Mouse (Mus musculus) embryonic facial prominence, embryonic 15.5 days (tissue): Measurements from ENCODE around the gene Arl6ip6. TPM values are rescaled to one million over a fixed set of nuclear protein-coding genes. Genes with fewer than 3 reads are reported as not detected.

Source experiments
- ATAC-seq: fragments of 200-750 bp; cut with Nextera tagmentation; 2 replicates; pipeline ENCODE4 v1.8.0; 2017; ENCODE audit warnings: low read depth, moderate TSS enrichment; ENCODE audit not compliant: insufficient number of reproducible peaks, low FRiP score, low TSS enrichment
- H3K27ac ChIP-seq: fragments of 300-500 bp; sonication (generic); replicated peaks from 2 replicates; pipeline ENCODE4 v1.5.1; 2015; ENCODE audit warnings: mild to moderate bottlenecking, inconsistent platforms
- H3K27me3 ChIP-seq: fragments of 300-500 bp; sonication (generic); 2 replicates; pipeline ENCODE4 v1.6.1; 2015; ENCODE audit warnings: inconsistent platforms
- H3K36me3 ChIP-seq: fragments of 300-500 bp; sonication (generic); 2 replicates; pipeline ENCODE4 v1.6.1; 2015; ENCODE audit warnings: mild to moderate bottlenecking, inconsistent platforms
- H3K4me1 ChIP-seq: fragments of 300-500 bp; sonication (generic); 2 replicates; pipeline ENCODE4 v1.6.1; 2015; ENCODE audit warnings: inconsistent platforms
- H3K4me2 ChIP-seq: fragments of 300-500 bp; sonication (generic); replicated peaks from 2 replicates; pipeline ENCODE4 v1.6.1; 2015; ENCODE audit warnings: mild to moderate bottlenecking, inconsistent platforms
- H3K4me3 ChIP-seq: fragments of 300-500 bp; sonication (generic); replicated peaks from 2 replicates; pipeline ENCODE4 v1.5.1; 2015; ENCODE audit warnings: mild to moderate bottlenecking, inconsistent platforms
- H3K9ac ChIP-seq: fragments of 300-500 bp; sonication (generic); 2 replicates; pipeline ENCODE4 v1.6.1; 2015; ENCODE audit warnings: inconsistent platforms
- H3K9me3 ChIP-seq: fragments of 300-500 bp; sonication (generic); replicated peaks from 2 replicates; pipeline ENCODE4 v1.6.1; 2016; ENCODE audit warnings: inconsistent platforms
- WGBS: fragments of 180-500 bp; shearing (Covaris S2); methylation state at CpG from one replicate; pipeline ENCODE4 v1.1.7; 2015; 5-methylcytosine and 5-hydroxymethylcytosine counted together
- polyA plus RNA-seq: library from polyadenylated mRNA; unstranded; fragments of >200 nt; fragmentation: Nextera tagmentation; extraction: Ambion mirVana; gene quantifications from 2 replicates; pipeline ENCODE4 v1.2.1, GENCODE M21; 2015

Arl6ip6 gene
- polyA plus RNA-seq, result 45.4 and 45.6 TPM in 2 replicates

- peak; percentile 91 for ATAC-seq
- no peaks in the 10 kb centered on the region for H3K27me3 ChIP-seq
- peaks cover 12% of the 10 kb centered on the region for H3K36me3 ChIP-seq
- peak within 1 kb of the TSS; percentile 99 for H3K27ac ChIP-seq
- peaks cover 10% of the 10 kb centered on the region for H3K4me1 ChIP-seq
- peak within 1 kb of the TSS; percentile 93 for H3K9ac ChIP-seq
- under 1% methylated on average over 80 of the region's 82 CpGs for WGBS
- no peaks in the 10 kb centered on the region for H3K9me3 ChIP-seq
- H3K4me2 ChIP-seq, result peak within 1 kb of the TSS; percentile 60
- peak within 1 kb of the TSS; percentile 82 for H3K4me3 ChIP-seq
Measured at GRCm38 (mm10) chr2:53191523-53192220, at the start of gene Arl6ip6. TSS of gene Arl6ip6 (plus strand) at chr2:53191726.

DNA sequence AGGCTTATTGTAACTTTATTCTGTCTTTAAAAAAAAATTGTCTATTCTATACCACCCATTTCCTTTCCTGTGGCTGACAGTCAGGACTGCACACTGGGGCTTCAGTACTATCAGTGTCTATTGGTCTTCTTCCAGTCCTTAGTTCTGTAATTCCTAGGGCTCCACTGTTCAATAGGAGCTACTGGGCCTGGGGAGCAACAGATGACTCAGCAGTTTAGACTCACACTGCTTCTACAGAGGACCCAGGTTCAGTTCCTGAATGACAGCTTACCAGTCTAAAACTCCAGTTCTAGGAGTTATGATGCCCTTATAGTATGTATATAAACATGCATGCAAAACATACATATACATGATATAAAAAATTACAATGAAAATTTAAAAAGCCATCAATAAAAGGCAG lies 44.7 kb upstream of the Arl6ip6 start:
- ATAC-seq, result no peak
- H3K4me3 ChIP-seq, result no peak overlapping the region
- H3K9ac ChIP-seq, result no peak overlapping the region
- H3K36me3 ChIP-seq, result peaks cover 27% of the 10 kb centered on the region
- no peak overlapping the region for H3K4me2 ChIP-seq
- no peaks in the 10 kb centered on the region for H3K9me3 ChIP-seq
- no peaks in the 10 kb centered on the region for H3K4me1 ChIP-seq
- no peak overlapping the region for H3K27ac ChIP-seq
- no peaks in the 10 kb centered on the region for H3K27me3 ChIP-seq

DNA sequence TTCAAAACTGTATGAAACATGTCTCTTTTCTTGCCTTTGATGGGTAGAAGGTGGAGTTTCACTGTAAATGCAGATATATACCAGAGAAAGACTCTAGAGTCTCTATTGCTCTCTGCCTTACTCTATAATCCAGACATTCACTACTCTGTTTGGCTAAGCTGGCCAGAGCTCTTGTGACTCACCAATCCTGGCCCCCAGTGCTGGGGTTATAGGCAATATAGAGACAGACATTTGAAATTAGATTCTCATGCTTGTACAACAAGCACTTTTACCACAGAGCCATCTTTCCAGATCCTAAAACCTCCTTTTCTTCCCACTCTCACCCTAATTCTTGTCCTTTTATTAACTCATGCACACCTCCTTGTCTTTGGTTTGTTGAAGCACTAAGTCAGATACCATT lies 17.6 kb upstream of the Arl6ip6 start:
- no peak overlapping the region for H3K4me2 ChIP-seq

GRCm38 (mm10) chr2:53178966-53179365 lies 12.6 kb upstream of the Arl6ip6 start:
- Histone ChIP-seq H3K36me3 (peaks cover 12% of the 10 kb centered on the region; the same call in 1 of the 2 replicates), H3K9ac (no peak overlapping the region), H3K27ac (no peak overlapping the region), H3K4me3 (no peak overlapping the region), H3K9me3 (no peaks in the 10 kb centered on the region), H3K4me1 (0 out of 2 replicates have a peak, but pooled peaks cover 3% of the 10 kb centered on the region), H3K4me2 (no peak overlapping the region), H3K27me3 (no peaks in the 10 kb centered on the region)
- ATAC-seq, result no peak
- 83% methylated on average over 3 of the region's 3 CpGs for WGBS

More for the DNA sequence above, 17.6 kb upstream of the Arl6ip6 start:
- Histone ChIP-seq H3K27me3 (no peaks in the 10 kb centered on the region), H3K9ac (no peak overlapping the region), H3K4me1 (no peaks in the 10 kb centered on the region), H3K4me3 (no peak overlapping the region), H3K9me3 (no peaks in the 10 kb centered on the region), H3K27ac (no peak overlapping the region), H3K36me3 (peaks cover 11% of the 10 kb centered on the region; the same call in 1 of the 2 replicates)
- ATAC-seq, result no peak

DNA sequence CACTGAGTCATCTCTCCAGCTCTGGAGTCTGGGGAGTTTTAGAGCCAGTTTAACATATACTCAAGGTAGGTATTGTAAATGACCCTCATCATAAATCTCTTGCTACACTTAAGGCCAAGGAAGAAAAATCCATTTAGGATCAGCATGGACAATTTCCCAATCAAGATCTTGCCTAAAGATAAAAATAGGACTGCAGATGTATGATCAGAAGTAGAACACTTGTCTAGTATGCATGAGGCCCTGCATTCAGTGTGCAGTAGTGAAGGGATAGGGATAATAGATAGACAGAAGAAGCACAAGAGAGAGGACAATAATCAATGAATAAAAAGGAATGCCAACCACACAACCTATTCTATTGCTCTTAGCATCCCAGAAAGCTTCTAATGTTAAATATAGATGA lies 11.7 kb upstream of the Arl6ip6 start:
- Histone ChIP-seq H3K27me3 (no peaks in the 10 kb centered on the region), H3K9me3 (no peaks in the 10 kb centered on the region), H3K4me3 (no peak overlapping the region), H3K4me1 (0 out of 2 replicates have a peak, but pooled peaks cover 3% of the 10 kb centered on the region), H3K4me2 (no peak overlapping the region), H3K9ac (no peak overlapping the region), H3K27ac (no peak overlapping the region), H3K36me3 (0 out of 2 replicates have a peak, but pooled peaks cover 8% of the 10 kb centered on the region)
- ATAC-seq, result no peak

DNA sequence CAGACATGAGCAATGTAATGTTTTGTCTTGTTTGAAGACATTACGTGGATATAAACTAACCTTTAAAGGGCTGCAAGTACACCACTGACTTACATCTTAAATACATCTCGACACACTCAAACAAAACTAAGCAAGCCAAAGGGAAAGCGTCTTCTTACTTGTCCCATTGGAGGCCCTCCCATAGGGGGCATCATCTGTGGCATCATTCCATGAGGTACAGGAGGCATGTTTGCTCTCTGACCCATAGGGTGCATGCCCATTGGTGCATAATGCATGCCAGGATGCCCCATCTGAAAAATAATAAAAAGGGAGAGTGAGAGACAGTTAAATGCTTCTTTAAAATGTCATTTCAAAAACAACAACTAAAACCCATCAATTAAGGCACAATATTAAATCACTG lies 1.7 kb upstream of the Arl6ip6 start:
- no peak overlapping the region for H3K9ac ChIP-seq
- WGBS, result 70% methylated on average over 3 of the region's 3 CpGs
- no peak for ATAC-seq
- no peak overlapping the region for H3K27ac ChIP-seq
- peak overlapping the region; percentile 51 for H3K4me2 ChIP-seq
- H3K4me3 ChIP-seq, result peak overlapping the region; percentile 82
- no peaks in the 10 kb centered on the region for H3K27me3 ChIP-seq
- 0 out of 2 replicates have a peak, but pooled peaks cover under 1% of the 10 kb centered on the region for H3K36me3 ChIP-seq
- H3K9me3 ChIP-seq, result no peaks in the 10 kb centered on the region
- peaks cover 10% of the 10 kb centered on the region for H3K4me1 ChIP-seq

- peak; percentile 98 for ATAC-seq
- under 1% methylated on average over 53 of the region's 53 CpGs for WGBS
Measured at GRCm38 (mm10) chr2:53190684-53191511, 628 bp upstream of the Arl6ip6 start, which contains the start of gene Prpf40a. TSS of gene Prpf40a (minus strand) at chr2:53191284.

DNA sequence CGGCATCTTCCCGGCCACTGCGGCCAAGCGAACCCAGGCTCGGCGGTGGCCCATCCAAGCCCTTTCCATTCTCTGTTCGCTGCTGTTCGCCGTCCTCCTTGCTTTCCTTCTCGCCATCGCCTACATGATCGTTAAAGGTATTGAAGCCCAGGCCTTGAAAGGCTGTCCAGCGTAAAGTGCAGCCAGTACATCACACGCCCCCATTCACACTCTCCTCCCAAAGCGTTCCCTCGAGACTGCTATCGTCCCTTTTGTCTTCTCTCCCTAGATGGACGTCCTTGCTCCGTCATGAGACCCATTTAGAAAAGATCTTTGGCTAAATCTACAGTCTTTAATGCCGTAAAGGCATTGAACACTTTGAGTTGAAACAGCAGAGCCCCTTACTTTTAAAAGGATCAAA lies 860 bp downstream of the Arl6ip6 start:
- Histone ChIP-seq H3K4me1 (peaks cover 10% of the 10 kb centered on the region), H3K27ac (peak overlapping the region; percentile 99), H3K4me2 (peak overlapping the region; percentile 60), H3K9me3 (no peaks in the 10 kb centered on the region), H3K4me3 (peak overlapping the region; percentile 82), H3K36me3 (peaks cover 12% of the 10 kb centered on the region), H3K9ac (peak overlapping the region; percentile 75), H3K27me3 (no peaks in the 10 kb centered on the region)
- no peak for ATAC-seq
- under 1% methylated on average over 20 of the region's 20 CpGs for WGBS

More at GRCm38 (mm10) chr2:53190684-53191511, 628 bp upstream of the Arl6ip6 start, which contains the start of gene Prpf40a:
- no peaks in the 10 kb centered on the region for H3K27me3 ChIP-seq
- H3K9me3 ChIP-seq, result no peaks in the 10 kb centered on the region
- peaks cover 10% of the 10 kb centered on the region for H3K4me1 ChIP-seq
- peak within 1 kb of the TSS; percentile 82 for H3K4me3 ChIP-seq
- H3K9ac ChIP-seq, result peak within 1 kb of the TSS; percentile 93
- H3K27ac ChIP-seq, result peak within 1 kb of the TSS; percentile 99
- H3K36me3 ChIP-seq, result peaks cover 8% of the 10 kb centered on the region; the same call in 1 of the 2 replicates
- H3K4me2 ChIP-seq, result peak within 1 kb of the TSS; percentile 60

DNA sequence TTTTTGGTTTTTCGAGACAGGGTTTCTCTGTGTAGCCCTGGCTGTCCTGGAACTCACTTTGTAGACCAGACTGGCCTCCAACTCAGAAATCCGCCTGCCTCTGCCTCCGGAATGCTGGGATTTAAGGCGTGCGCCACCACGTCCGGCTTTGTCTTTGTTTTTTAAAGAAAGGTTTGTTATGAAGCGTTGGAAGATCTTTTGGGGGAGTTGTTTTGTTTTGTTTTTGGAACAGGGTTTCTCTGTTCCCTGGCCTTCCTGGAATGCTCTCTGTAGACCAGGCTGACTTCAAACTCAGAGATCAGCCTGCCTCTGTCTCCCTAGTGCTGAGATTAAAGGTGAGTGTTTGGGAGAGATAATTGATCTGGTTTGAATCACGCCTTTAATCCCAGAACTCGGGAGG lies 4.9 kb downstream of the Arl6ip6 start:
- no peak for ATAC-seq
- 91% methylated on average over 10 of the region's 10 CpGs for WGBS
- H3K9me3 ChIP-seq, result no peaks in the 10 kb centered on the region
- no peak overlapping the region for H3K4me3 ChIP-seq
- H3K27me3 ChIP-seq, result no peaks in the 10 kb centered on the region
- peaks cover 20% of the 10 kb centered on the region for H3K36me3 ChIP-seq
- no peak overlapping the region for H3K9ac ChIP-seq
- H3K4me1 ChIP-seq, result peaks cover 4% of the 10 kb centered on the region; the same call in 1 of the 2 replicates
- no peak overlapping the region for H3K4me2 ChIP-seq
- H3K27ac ChIP-seq, result no peak overlapping the region

DNA sequence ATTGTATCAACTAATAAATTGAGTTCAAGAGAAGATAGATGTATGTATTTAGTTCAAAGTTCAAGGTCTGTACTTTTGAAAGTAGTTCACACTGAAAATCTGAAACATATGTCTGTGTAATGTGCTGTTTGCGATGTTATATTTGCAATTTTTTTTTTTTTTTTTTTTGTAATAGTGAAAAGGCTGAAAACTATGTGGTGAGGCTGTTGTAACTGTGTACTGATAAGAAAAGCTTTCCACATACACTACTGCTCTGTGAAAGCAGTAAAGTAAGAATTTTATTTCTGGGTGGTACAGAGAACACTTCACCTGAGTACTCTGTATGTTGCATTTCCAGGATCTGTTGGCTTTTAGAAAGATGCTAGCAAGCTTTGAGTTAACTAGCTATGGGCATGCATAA lies 7.7 kb downstream of the Arl6ip6 start:
- WGBS, result 44% methylated on average over 1 of the region's 1 CpGs
- H3K27me3 ChIP-seq, result no peaks in the 10 kb centered on the region
- H3K27ac ChIP-seq, result no peak overlapping the region
- no peaks in the 10 kb centered on the region for H3K9me3 ChIP-seq
- H3K9ac ChIP-seq, result no peak overlapping the region
- H3K4me3 ChIP-seq, result no peak overlapping the region
- ATAC-seq, result no peak
- H3K4me2 ChIP-seq, result no peak overlapping the region
- H3K36me3 ChIP-seq, result peaks cover 20% of the 10 kb centered on the region
- no peaks in the 10 kb centered on the region for H3K4me1 ChIP-seq

GRCm38 (mm10) chr2:53200164-53200885 lies 8.8 kb downstream of the Arl6ip6 start:
- Histone ChIP-seq H3K9me3 (no peaks in the 10 kb centered on the region), H3K4me2 (no peak overlapping the region), H3K36me3 (peaks cover 17% of the 10 kb centered on the region), H3K4me1 (no peaks in the 10 kb centered on the region), H3K27ac (no peak overlapping the region), H3K27me3 (no peaks in the 10 kb centered on the region), H3K9ac (no peak overlapping the region), H3K4me3 (no peak overlapping the region)
- 78% methylated on average over 4 of the region's 4 CpGs for WGBS
- no peak for ATAC-seq
